Mouse (Mus musculus) stomach, postnatal 0 days (tissue): ENCODE data around the gene Irf1.

ENCODE experiments used
- CTCF ChIP-seq: IDR thresholded peaks from 2 replicates; pipeline ENCODE4 v1.5.1; 2016; ENCODE audit warnings: antibody characterized with exemption, low read depth, mild to moderate bottlenecking, moderate library complexity
- EP300 ChIP-seq: optimal IDR thresholded peaks from 2 replicates; pipeline ENCODE3; 2016; ENCODE audit warnings: antibody characterized with exemption

DNA sequence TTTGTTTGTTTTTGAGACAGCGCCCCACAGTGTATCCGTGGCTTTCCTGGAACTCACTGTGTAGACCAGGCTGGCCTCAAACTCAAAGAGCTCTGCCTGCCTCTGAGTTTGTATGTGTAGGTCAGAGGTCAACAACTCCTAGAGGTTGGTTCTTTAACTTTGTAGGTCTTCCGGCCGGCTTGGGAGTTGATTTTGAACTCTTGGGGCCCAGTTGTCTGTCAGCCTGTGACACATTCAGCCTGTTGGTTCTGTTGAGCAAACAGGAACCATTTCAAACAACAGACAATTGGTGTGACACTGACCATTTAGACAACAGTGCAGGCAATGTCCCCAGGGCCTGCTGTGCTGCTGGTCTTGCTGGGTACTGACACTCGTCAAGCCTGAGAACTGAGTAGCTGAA is 7.9 kb downstream of the Irf1 start:
- no peak for TF ChIP-seq CTCF
- no peak for TF ChIP-seq EP300
